In the genomic region with DNA sequence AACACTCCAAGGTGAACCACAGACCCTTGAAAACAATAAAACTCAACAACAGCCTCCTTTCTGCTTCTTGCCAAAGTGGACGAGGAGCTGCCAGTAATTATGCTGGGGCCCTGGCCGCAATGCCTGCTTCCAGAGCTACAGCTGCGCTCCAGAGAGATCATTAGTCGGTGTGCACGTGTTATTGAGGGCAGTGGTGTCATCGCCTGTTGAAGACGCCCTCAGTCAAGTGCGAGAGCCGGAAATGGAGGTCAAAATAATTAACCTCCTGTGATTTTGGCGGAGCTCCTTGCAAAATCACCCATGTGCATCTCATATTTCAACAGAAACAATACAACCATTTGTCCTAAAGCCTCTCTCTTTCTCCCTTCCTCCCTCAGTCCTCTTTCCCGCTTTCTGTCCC, we compare ENCODE assay signal across 18 mouse cellular contexts. TPM values are rescaled to one million over a fixed set of nuclear protein-coding genes. Genes with fewer than 3 reads are reported as not detected.
DNase-seq lines count a peak whose midpoint lies in the region; ATAC-seq and TF ChIP-seq lines count a peak whose summit lies in the region.
"Had no signal": no experiment of that assay in that cellular context is flagged by ENCODE, and none has a peak within 500 bp of the region (broad histone marks: within the 10 kb centered on the region; RNA-seq: fewer than 3 reads in every experiment).

No protein-coding gene starts in this region.

- TF ChIP-seq CTCF in forebrain, postnatal 0 days (IDR thresholded peaks at IDR 0.05; ENCODE audit: low read depth), result no peak

- 32% methylated on average over 11 of the region's 11 CpGs for WGBS in forebrain, embryonic 14.5 days
- 19% methylated on average over 11 of the region's 11 CpGs for WGBS in forebrain, postnatal 0 days
- 11% methylated on average over 11 of the region's 11 CpGs for WGBS in limb, embryonic 12.5 days

- no peak for ATAC-seq in forebrain, embryonic 14.5 days
- no peak for ATAC-seq in forebrain, postnatal 0 days
- no peak for ATAC-seq in limb, embryonic 12.5 days (ENCODE audit: insufficient number of reproducible peaks, insufficient read depth, low FRiP score, low TSS enrichment, low read depth)
- ATAC-seq: inflammation-experienced regulatory T-cells, adult 6 months had no signal

- no peaks in the 10 kb centered on the region for H3K27me3 ChIP-seq in forebrain, embryonic 14.5 days (replicated peaks; ENCODE audit: control insufficient read depth, insufficient read depth, low read length)
- no peaks in the 10 kb centered on the region for H3K27me3 ChIP-seq in forebrain, postnatal 0 days (ENCODE audit: insufficient read depth, low read length)
- no peaks in the 10 kb centered on the region; the same call in none of the 2 replicates for H3K27me3 ChIP-seq in limb, embryonic 12.5 days
- H3K27me3 ChIP-seq: neural tube, embryonic 12.5 days had no signal

- H3K4me3 ChIP-seq in forebrain, embryonic 14.5 days (ENCODE audit: low read depth, low read length), result no peak overlapping the region
- H3K4me3 ChIP-seq in forebrain, postnatal 0 days (ENCODE audit: low read depth, low read length), result no peak overlapping the region
- H3K4me3 ChIP-seq in limb, embryonic 12.5 days (replicated peaks), result no peak overlapping the region
- H3K4me3 ChIP-seq: forebrain, embryonic 10.5 days; neural tube, embryonic 12.5 days had no signal

- H3K9ac ChIP-seq in forebrain, embryonic 14.5 days (ENCODE audit: low read length), result no peak overlapping the region
- no peak overlapping the region for H3K9ac ChIP-seq in forebrain, postnatal 0 days
- no peak overlapping the region for H3K9ac ChIP-seq in limb, embryonic 12.5 days (replicated peaks)
- H3K9ac ChIP-seq: neural tube, embryonic 12.5 days had no signal

- no peaks in the 10 kb centered on the region for H3K36me3 ChIP-seq in forebrain, embryonic 14.5 days (ENCODE audit: control insufficient read depth, insufficient read depth, low read length)
- H3K36me3 ChIP-seq in forebrain, postnatal 0 days (ENCODE audit: insufficient read depth), result no peaks in the 10 kb centered on the region
- no peaks in the 10 kb centered on the region for H3K36me3 ChIP-seq in limb, embryonic 12.5 days
- H3K36me3 ChIP-seq: forebrain, embryonic 10.5 days; neural tube, embryonic 12.5 days had no signal

- no peak overlapping the region for H3K27ac ChIP-seq in forebrain, embryonic 14.5 days (ENCODE audit: low read depth, low read length)
- no peak overlapping the region for H3K27ac ChIP-seq in forebrain, postnatal 0 days (ENCODE audit: low read depth, low read length)
- H3K27ac ChIP-seq in limb, embryonic 12.5 days, result 0 out of 2 replicates have a peak overlapping the region, but pooled peaks have one; percentile 66
- H3K27ac ChIP-seq: forebrain, embryonic 10.5 days; neural tube, embryonic 12.5 days had no signal

- H3K4me2 ChIP-seq in forebrain, embryonic 14.5 days (ENCODE audit: low read length), result no peak overlapping the region
- no peak overlapping the region for H3K4me2 ChIP-seq in forebrain, postnatal 0 days (ENCODE audit: low read depth)
- peak overlapping the region; percentile 6; the same call in 1 of the 2 replicates for H3K4me2 ChIP-seq in limb, embryonic 12.5 days
- H3K4me2 ChIP-seq: midbrain, embryonic 11.5 days; neural tube, embryonic 12.5 days had no signal

- peak; percentile 45 for DNase-seq in forebrain, embryonic 14.5 days (ENCODE audit: low spot score)
- no peak for DNase-seq in forebrain, postnatal 0 days
- DNase-seq in kidney, postnatal 10 days, result peak; percentile 21
- DNase-seq in kidney, postnatal 25 days, result no peak
- DNase-seq in embryo, embryonic 11 days, result peak; percentile 57
- DNase-seq in right cerebral cortex, postnatal 25 days, result no peak
- no peak for DNase-seq in layer of hippocampus, adult 11-12 months (ENCODE audit: low spot score)
- DNase-seq: adrenal gland, postnatal 36 days; layer of hippocampus, adult 9-11 months; lung, adult 2 months had no signal

- H3K4me1 ChIP-seq in forebrain, embryonic 14.5 days (ENCODE audit: control insufficient read depth, insufficient read depth, low read length), result 0 out of 2 replicates have a peak, but pooled peaks cover 2% of the 10 kb centered on the region
- H3K4me1 ChIP-seq in forebrain, postnatal 0 days (ENCODE audit: insufficient read depth), result no peaks in the 10 kb centered on the region
- peaks cover 19% of the 10 kb centered on the region for H3K4me1 ChIP-seq in limb, embryonic 12.5 days (replicated peaks)

- H3K9me3 ChIP-seq in forebrain, embryonic 14.5 days (replicated peaks; ENCODE audit: control insufficient read depth, low read length), result no peaks in the 10 kb centered on the region
- H3K9me3 ChIP-seq in forebrain, postnatal 0 days (ENCODE audit: low read length), result no peaks in the 10 kb centered on the region
- H3K9me3 ChIP-seq in limb, embryonic 12.5 days, result no peaks in the 10 kb centered on the region
- H3K9me3 ChIP-seq: forebrain, embryonic 10.5 days; neural tube, embryonic 12.5 days had no signal

RNA-seq across cellular contexts. Expression of gene Asic2, which starts 13.9 kb away (rescaled TPM):
- 3.8 and 5.0 TPM in 2 replicates for polyA plus RNA-seq in forebrain, embryonic 14.5 days (2014; fragmentation: Nextera tagmentation; extraction: Ambion mirVana)
- total RNA-seq in forebrain, postnatal 0 days (2014; rRNA removed), result 28.9 and 37.2 TPM in 2 replicates
- 11.5 and 15.5 TPM in 2 replicates for polyA plus RNA-seq in forebrain, postnatal 0 days (2015; fragmentation: Nextera tagmentation; extraction: Ambion mirVana)
- 0.51 and 0.60 TPM in 2 replicates for polyA plus RNA-seq in limb, embryonic 12.5 days (2016; fragmentation: Nextera tagmentation; extraction: Ambion mirVana)
- total RNA-seq: common myeloid progenitor, adult 5-6 weeks had no signal
- polyA plus RNA-seq: heart, embryonic 14.5 days; inflammation-experienced regulatory T-cells, adult 6 months had no signal

RNA-seq across cellular contexts. Expression of gene Ccl2, which starts 53.2 kb away (rescaled TPM):
- polyA plus RNA-seq in forebrain, embryonic 14.5 days (2014; fragmentation: Nextera tagmentation; extraction: Ambion mirVana), result 0.93 TPM in 1 of 2 replicates, not detected in the other
- total RNA-seq in forebrain, postnatal 0 days (2014; rRNA removed), result 0.85 and 2.4 TPM in 2 replicates
- 1.3 and 1.6 TPM in 2 replicates for polyA plus RNA-seq in forebrain, postnatal 0 days (2015; fragmentation: Nextera tagmentation; extraction: Ambion mirVana)
- polyA plus RNA-seq in limb, embryonic 12.5 days (2016; fragmentation: Nextera tagmentation; extraction: Ambion mirVana), result 1.1 and 1.5 TPM in 2 replicates
- total RNA-seq: left cerebral cortex, postnatal 14 days had no signal
- polyA plus RNA-seq: inflammation-experienced regulatory T-cells, adult 6 months had no signal

RNA-seq across cellular contexts. Expression of gene Gm17268, which starts 56.2 kb away (rescaled TPM):
- not detected in 2 replicates for polyA plus RNA-seq in forebrain, embryonic 14.5 days (2014; fragmentation: Nextera tagmentation; extraction: Ambion mirVana)
- not detected in 2 replicates for total RNA-seq in forebrain, postnatal 0 days (2014; rRNA removed)
- not detected in 2 replicates for polyA plus RNA-seq in forebrain, postnatal 0 days (2015; fragmentation: Nextera tagmentation; extraction: Ambion mirVana)
- not detected in 2 replicates for polyA plus RNA-seq in limb, embryonic 12.5 days (2016; fragmentation: Nextera tagmentation; extraction: Ambion mirVana)
- total RNA-seq: adrenal gland, postnatal 36 days; common myeloid progenitor, adult 5-6 weeks; left cerebral cortex, postnatal 14 days had no signal
- polyA plus RNA-seq: forebrain, embryonic 10.5 days; heart, embryonic 14.5 days; inflammation-experienced regulatory T-cells, adult 6 months; lung, adult 2 months; midbrain, embryonic 11.5 days; neural tube, embryonic 12.5 days had no signal

Comparison
In these comparisons a context has a peak if more than half of its experiments do, and no peak if none do; other contexts are left out.
1. DNase-seq: peak in forebrain, embryonic 14.5 days (single experiment), kidney, postnatal 10 days (single experiment) and embryo, embryonic 11 days (single experiment); none in forebrain, postnatal 0 days (single experiment), kidney, postnatal 25 days (0 of 2), right cerebral cortex, postnatal 25 days (single experiment) and layer of hippocampus, adult 11-12 months (single experiment).